Mouse (Mus musculus) MEL (cell line): ENCODE data around the gene Csn3. TPM values are rescaled to one million over a fixed set of nuclear protein-coding genes. Genes with fewer than 3 reads are reported as not detected.

Experiments used
- polyA plus RNA-seq, 2 experiments: library from polyadenylated mRNA; stranded (reverse) in 1 of 2; unstranded in 1 of 2; fragments of >175 nt in 1 of 2; fragments of >200 nt in 1 of 2; gene quantifications; 2 replicates each; pipeline versions ENCODE4 v1.2.1 to v1.2.4; 2012; ENCODE audit warnings: low replicate concordance in 2 of 2, low read depth in 1 of 2; ENCODE audit not compliant: insufficient read length in 2 of 2, insufficient read depth in 1 of 2, missing spikeins in 1 of 2
- total RNA-seq: library from RNA; depleted of rRNA; stranded (reverse); fragments of 300-350 nt; gene quantifications from 2 replicates; pipeline ENCODE4 v1.2.3, GENCODE M21; 2012; rRNA removed

Gene Csn3
- total and polyA plus RNA-seq, 3 experiments = not detected

Other genes starting within 250 kb of the Csn3 start
- not detected in 2 replicates for gene Csn2, start 225.9 kb upstream of the Csn3 start, total RNA-seq
- not detected for gene Csn2, start 225.9 kb upstream of the Csn3 start, polyA plus RNA-seq
- gene Csn1s2a, start 151.0 kb upstream of the Csn3 start, total RNA-seq = not detected in 2 replicates
- gene Csn1s2a, start 151.0 kb upstream of the Csn3 start, polyA plus RNA-seq = not detected
- gene Csn1s2b, start 117.5 kb upstream of the Csn3 start, total RNA-seq = not detected in 2 replicates
- gene Csn1s2b, start 117.5 kb upstream of the Csn3 start, polyA plus RNA-seq = not detected
- gene Prr27, start 99.9 kb upstream of the Csn3 start, total RNA-seq = not detected in 2 replicates
- not detected for gene Prr27, start 99.9 kb upstream of the Csn3 start, polyA plus RNA-seq
- gene Odam, start 40.5 kb upstream of the Csn3 start, total RNA-seq = not detected in 2 replicates
- not detected for gene Odam, start 40.5 kb upstream of the Csn3 start, polyA plus RNA-seq
- not detected in 2 replicates for gene 2310003L06Rik, start 43.9 kb downstream of the Csn3 start, total RNA-seq
- gene 2310003L06Rik, start 43.9 kb downstream of the Csn3 start, polyA plus RNA-seq = not detected
- gene Gm28434, start 43.9 kb downstream of the Csn3 start, total RNA-seq = not detected in 2 replicates
- gene Gm28434, start 43.9 kb downstream of the Csn3 start, polyA plus RNA-seq = not detected
- not detected in 2 replicates for gene Cabs1, start 53.9 kb downstream of the Csn3 start, total RNA-seq
- gene Cabs1, start 53.9 kb downstream of the Csn3 start, polyA plus RNA-seq = not detected
- gene Smr3a, start 77.0 kb downstream of the Csn3 start, total RNA-seq = not detected in 2 replicates
- gene Smr3a, start 77.0 kb downstream of the Csn3 start, polyA plus RNA-seq = not detected
- not detected in 2 replicates for gene Smr2, start 161.0 kb downstream of the Csn3 start, total RNA-seq
- gene Smr2, start 161.0 kb downstream of the Csn3 start, polyA plus RNA-seq = not detected
- not detected in 2 replicates for gene Gm11116, start 186.0 kb downstream of the Csn3 start, total RNA-seq
- not detected for gene Gm11116, start 186.0 kb downstream of the Csn3 start, polyA plus RNA-seq
- gene Gm11115, start 228.5 kb downstream of the Csn3 start, total RNA-seq = not detected in 2 replicates
- gene Gm11115, start 228.5 kb downstream of the Csn3 start, polyA plus RNA-seq = not detected